Mouse (Mus musculus): ENCODE measurements around the gene Rasgef1c. TPM values are rescaled to one million over a fixed set of nuclear protein-coding genes. Genes with fewer than 3 reads are reported as not detected.

Rasgef1c gene
- polyA plus RNA-seq, 1 experiment from 2014 or later, result not detected

- Histone ChIP-seq H3K36me3 (ENCODE audit: control insufficient read depth, insufficient read depth, low read length) (no peaks in the 10 kb centered on the region), H3K27ac (ENCODE audit: low read length) (no peak overlapping the region), H3K4me1 (replicated peaks; ENCODE audit: control insufficient read depth, insufficient read depth, low read length) (no peaks in the 10 kb centered on the region), H3K4me2 (ENCODE audit: low read depth, low read length) (no peak overlapping the region), H3K9me3 (ENCODE audit: control insufficient read depth, low read length) (no peaks in the 10 kb centered on the region), H3K27me3 (ENCODE audit: control insufficient read depth, insufficient read depth, low read depth, low read length) (no peaks in the 10 kb centered on the region), H3K4me3 (ENCODE audit: low read length) (no peak overlapping the region), H3K9ac (ENCODE audit: low read length) (no peak overlapping the region)
- ATAC-seq (ENCODE audit: low read depth), result no peak
- WGBS, result 72% methylated on average over 6 of the region's 6 CpGs
These were observed 79.1 kb downstream of the Rasgef1c start for GRCm38 (mm10) chr11:49980681-49981235.

- Histone ChIP-seq H3K9ac (ENCODE audit: low read length) (no peak overlapping the region), H3K9me3 (ENCODE audit: control insufficient read depth, low read length) (no peaks in the 10 kb centered on the region), H3K4me3 (ENCODE audit: low read length) (no peak overlapping the region), H3K36me3 (ENCODE audit: control insufficient read depth, insufficient read depth, low read length) (no peaks in the 10 kb centered on the region), H3K4me1 (replicated peaks; ENCODE audit: control insufficient read depth, insufficient read depth, low read length) (no peaks in the 10 kb centered on the region), H3K27ac (ENCODE audit: low read length) (no peak overlapping the region), H3K27me3 (ENCODE audit: control insufficient read depth, insufficient read depth, low read depth, low read length) (no peaks in the 10 kb centered on the region), H3K4me2 (ENCODE audit: low read depth, low read length) (no peak overlapping the region)
- ATAC-seq (ENCODE audit: low read depth), result no peak
- WGBS, result 47% methylated on average over 7 of the region's 7 CpGs
These were observed 79.8 kb downstream of the Rasgef1c start for GRCm38 (mm10) chr11:49981321-49981963.

- no peak overlapping the region for H3K4me2 ChIP-seq (ENCODE audit: low read depth, low read length)
- H3K9ac ChIP-seq (ENCODE audit: low read length), result no peak overlapping the region
- ATAC-seq (ENCODE audit: low read depth), result no peak
- H3K36me3 ChIP-seq (ENCODE audit: control insufficient read depth, insufficient read depth, low read length), result no peaks in the 10 kb centered on the region
- no peak overlapping the region for H3K27ac ChIP-seq (ENCODE audit: low read length)
- H3K4me1 ChIP-seq (replicated peaks; ENCODE audit: control insufficient read depth, insufficient read depth, low read length), result no peaks in the 10 kb centered on the region
- H3K27me3 ChIP-seq (ENCODE audit: control insufficient read depth, insufficient read depth, low read depth, low read length), result no peaks in the 10 kb centered on the region
- WGBS, result 74% methylated on average over 4 of the region's 4 CpGs
- no peaks in the 10 kb centered on the region for H3K9me3 ChIP-seq (ENCODE audit: control insufficient read depth, low read length)
- no peak overlapping the region for H3K4me3 ChIP-seq (ENCODE audit: low read length)
These were observed 80.5 kb downstream of the Rasgef1c start for GRCm38 (mm10) chr11:49982094-49982493.

- H3K4me3 ChIP-seq (ENCODE audit: low read length), result no peak overlapping the region
- no peaks in the 10 kb centered on the region for H3K9me3 ChIP-seq (ENCODE audit: control insufficient read depth, low read length)
- no peaks in the 10 kb centered on the region for H3K27me3 ChIP-seq (ENCODE audit: control insufficient read depth, insufficient read depth, low read depth, low read length)
- no peak overlapping the region for H3K4me2 ChIP-seq (ENCODE audit: low read depth, low read length)
- ATAC-seq (ENCODE audit: low read depth), result no peak
- no peaks in the 10 kb centered on the region for H3K4me1 ChIP-seq (replicated peaks; ENCODE audit: control insufficient read depth, insufficient read depth, low read length)
- no peak overlapping the region for H3K9ac ChIP-seq (ENCODE audit: low read length)
- no peak overlapping the region for H3K27ac ChIP-seq (ENCODE audit: low read length)
- WGBS, result 32% methylated on average over 4 of the region's 4 CpGs
- no peaks in the 10 kb centered on the region for H3K36me3 ChIP-seq (ENCODE audit: control insufficient read depth, insufficient read depth, low read length)
These were observed 81.2 kb downstream of the Rasgef1c start for GRCm38 (mm10) chr11:49982881-49983280.

GRCm38 (mm10) chr11:49983875-49984552 lies 82.4 kb downstream of the Rasgef1c start:
- Histone ChIP-seq H3K27ac (ENCODE audit: low read length) (no peak overlapping the region), H3K9me3 (ENCODE audit: control insufficient read depth, low read length) (no peaks in the 10 kb centered on the region), H3K9ac (ENCODE audit: low read length) (no peak overlapping the region), H3K27me3 (ENCODE audit: control insufficient read depth, insufficient read depth, low read depth, low read length) (no peaks in the 10 kb centered on the region), H3K36me3 (ENCODE audit: control insufficient read depth, insufficient read depth, low read length) (no peaks in the 10 kb centered on the region), H3K4me2 (ENCODE audit: low read depth, low read length) (no peak overlapping the region), H3K4me3 (ENCODE audit: low read length) (no peak overlapping the region), H3K4me1 (replicated peaks; ENCODE audit: control insufficient read depth, insufficient read depth, low read length) (no peaks in the 10 kb centered on the region)
- WGBS, result 79% methylated on average over 4 of the region's 4 CpGs
- no peak for ATAC-seq (ENCODE audit: low read depth)

- no peak overlapping the region for H3K27ac ChIP-seq (ENCODE audit: low read length)
- H3K36me3 ChIP-seq (ENCODE audit: control insufficient read depth, insufficient read depth, low read length), result no peaks in the 10 kb centered on the region
- no peak for ATAC-seq (ENCODE audit: low read depth)
- H3K9me3 ChIP-seq (ENCODE audit: control insufficient read depth, low read length), result no peaks in the 10 kb centered on the region
- H3K9ac ChIP-seq (ENCODE audit: low read length), result no peak overlapping the region
- no peaks in the 10 kb centered on the region for H3K27me3 ChIP-seq (ENCODE audit: control insufficient read depth, insufficient read depth, low read depth, low read length)
- H3K4me2 ChIP-seq (ENCODE audit: low read depth, low read length), result no peak overlapping the region
- WGBS, result 82% methylated on average over 4 of the region's 4 CpGs
- H3K4me1 ChIP-seq (replicated peaks; ENCODE audit: control insufficient read depth, insufficient read depth, low read length), result no peaks in the 10 kb centered on the region
- H3K4me3 ChIP-seq (ENCODE audit: low read length), result no peak overlapping the region
These were observed 83.4 kb downstream of the Rasgef1c start for GRCm38 (mm10) chr11:49985009-49985408.

- Histone ChIP-seq H3K9me3 (ENCODE audit: control insufficient read depth, low read length) (no peaks in the 10 kb centered on the region), H3K27me3 (ENCODE audit: control insufficient read depth, insufficient read depth, low read depth, low read length) (no peaks in the 10 kb centered on the region), H3K4me1 (replicated peaks; ENCODE audit: control insufficient read depth, insufficient read depth, low read length) (no peaks in the 10 kb centered on the region), H3K4me2 (ENCODE audit: low read depth, low read length) (no peak overlapping the region), H3K9ac (ENCODE audit: low read length) (no peak overlapping the region), H3K4me3 (ENCODE audit: low read length) (no peak overlapping the region), H3K27ac (ENCODE audit: low read length) (no peak overlapping the region), H3K36me3 (ENCODE audit: control insufficient read depth, insufficient read depth, low read length) (no peaks in the 10 kb centered on the region)
- WGBS, result 20% methylated on average over 10 of the region's 10 CpGs
- ATAC-seq (ENCODE audit: low read depth), result peak; percentile 70; the same call in 1 of the 2 replicates
These were observed 84.8 kb downstream of the Rasgef1c start for GRCm38 (mm10) chr11:49986277-49987036.

- no peaks in the 10 kb centered on the region for H3K9me3 ChIP-seq (ENCODE audit: control insufficient read depth, low read length)
- no peak overlapping the region for H3K9ac ChIP-seq (ENCODE audit: low read length)
- H3K4me3 ChIP-seq (ENCODE audit: low read length), result no peak overlapping the region
- H3K27ac ChIP-seq (ENCODE audit: low read length), result no peak overlapping the region
- no peak overlapping the region for H3K4me2 ChIP-seq (ENCODE audit: low read depth, low read length)
- no peak for ATAC-seq (ENCODE audit: low read depth)
- WGBS, result 25% methylated on average over 2 of the region's 2 CpGs
- H3K36me3 ChIP-seq (ENCODE audit: control insufficient read depth, insufficient read depth, low read length), result no peaks in the 10 kb centered on the region
- H3K27me3 ChIP-seq (ENCODE audit: control insufficient read depth, insufficient read depth, low read depth, low read length), result no peaks in the 10 kb centered on the region
- H3K4me1 ChIP-seq (replicated peaks; ENCODE audit: control insufficient read depth, insufficient read depth, low read length), result no peaks in the 10 kb centered on the region; the same call in 1 of the 2 replicates
These were observed 92.9 kb downstream of the Rasgef1c start for GRCm38 (mm10) chr11:49994536-49994935.

- 62% methylated on average over 4 of the region's 4 CpGs for WGBS
- H3K4me2 ChIP-seq (ENCODE audit: low read depth, low read length), result no peak overlapping the region
- ATAC-seq (ENCODE audit: low read depth), result no peak
- no peak overlapping the region for H3K27ac ChIP-seq (ENCODE audit: low read length)
- no peak overlapping the region for H3K4me3 ChIP-seq (ENCODE audit: low read length)
- no peaks in the 10 kb centered on the region; the same call in 1 of the 2 replicates for H3K4me1 ChIP-seq (replicated peaks; ENCODE audit: control insufficient read depth, insufficient read depth, low read length)
- no peaks in the 10 kb centered on the region for H3K36me3 ChIP-seq (ENCODE audit: control insufficient read depth, insufficient read depth, low read length)
- H3K9me3 ChIP-seq (ENCODE audit: control insufficient read depth, low read length), result no peaks in the 10 kb centered on the region
- H3K27me3 ChIP-seq (ENCODE audit: control insufficient read depth, insufficient read depth, low read depth, low read length), result no peaks in the 10 kb centered on the region
- H3K9ac ChIP-seq (ENCODE audit: low read length), result no peak overlapping the region
These were observed 94.8 kb downstream of the Rasgef1c start for GRCm38 (mm10) chr11:49996398-49996797.
